Mouse (Mus musculus): ENCODE data around the gene 1700029I15Rik. TPM values are rescaled to one million over a fixed set of nuclear protein-coding genes. Genes with fewer than 3 reads are reported as not detected.
"Not testable (repeated sequence)": the region's sequence is repeated elsewhere in the genome, so short reads cannot be mapped to it uniquely, and the experiment has no call there.

The 1700029I15Rik gene
- total and polyA plus RNA-seq, 3 experiments = 0.67 to 3.4 (median 3.0) TPM

DNA sequence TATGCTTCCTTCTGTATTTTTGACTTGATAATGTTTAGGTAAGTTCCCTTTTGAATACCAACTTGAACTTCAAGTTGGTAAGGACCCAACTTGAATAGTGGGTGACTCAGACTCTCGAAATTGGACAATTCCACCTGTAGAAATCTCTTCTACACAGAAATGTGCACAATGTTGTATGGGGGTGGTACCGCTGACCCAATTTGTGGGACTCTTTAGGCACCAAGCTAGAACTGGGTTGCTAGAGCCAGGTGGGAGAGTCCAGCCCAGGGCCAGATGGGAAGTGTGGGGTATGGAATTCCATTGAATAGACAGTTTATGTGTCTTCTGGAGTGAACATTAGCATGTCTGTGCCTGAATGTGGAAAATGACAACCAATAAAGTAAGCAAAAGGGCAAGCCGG is 13.2 kb downstream of the 1700029I15Rik start:
- peaks cover 0 to under 1% of the 10 kb centered on the region in 2 experiments for H3K36me3 ChIP-seq (replicated peaks in 1 of 2; ENCODE audit: control insufficient read depth in 1 of 2, insufficient read depth in 1 of 2, low read length in 1 of 2)
- no peak for DNase-seq (ENCODE audit: extremely low read depth)
- no peaks in the 10 kb centered on the region for H3K79me2 ChIP-seq (replicated peaks; ENCODE audit: control insufficient read depth, extremely low read depth, insufficient read depth, poor library complexity, severe bottlenecking)
- no peak for TF ChIP-seq SIN3A (IDR thresholded peaks at IDR 0.05; ENCODE audit: low read length)
- no peak overlapping the region for H3K4me2 ChIP-seq (ENCODE audit: insufficient read depth, low read depth, poor library complexity, severe bottlenecking)
- no peaks in the 10 kb centered on the region for H3K27me3 ChIP-seq (replicated peaks)
- H3K9ac ChIP-seq (ENCODE audit: insufficient read depth, low read depth) = no peak overlapping the region
- dilution Hi-C loops (cut with MboI; ENCODE audit: extremely low pct_ligation_motif_present, extremely low pct_unique_long_range_greater_than_20kb, low sequenced_read_pairs) = no loop called here
- no peak overlapping the region for H3K27ac ChIP-seq (ENCODE audit: insufficient read depth, low read depth)
- no peak overlapping the region for H3K4me3 ChIP-seq (replicated peaks in 1 of 3; ENCODE audit: low read depth in 2 of 3, low read length in 2 of 3, poor library complexity in 1 of 3)
- in situ Hi-C loops (cut with MboI; ENCODE audit: low pct_ligation_motif_present, low pct_unique_long_range_greater_than_20kb, low sequenced_read_pairs) = no loop called here
- H3K4me1 ChIP-seq (ENCODE audit: control insufficient read depth in 1 of 2, insufficient read depth in 2 of 2) = peaks cover 15 to 25% of the 10 kb centered on the region in 2 experiments
- peaks cover 2% of the 10 kb centered on the region for H3K9me3 ChIP-seq (replicated peaks; ENCODE audit: low read length)

DNA sequence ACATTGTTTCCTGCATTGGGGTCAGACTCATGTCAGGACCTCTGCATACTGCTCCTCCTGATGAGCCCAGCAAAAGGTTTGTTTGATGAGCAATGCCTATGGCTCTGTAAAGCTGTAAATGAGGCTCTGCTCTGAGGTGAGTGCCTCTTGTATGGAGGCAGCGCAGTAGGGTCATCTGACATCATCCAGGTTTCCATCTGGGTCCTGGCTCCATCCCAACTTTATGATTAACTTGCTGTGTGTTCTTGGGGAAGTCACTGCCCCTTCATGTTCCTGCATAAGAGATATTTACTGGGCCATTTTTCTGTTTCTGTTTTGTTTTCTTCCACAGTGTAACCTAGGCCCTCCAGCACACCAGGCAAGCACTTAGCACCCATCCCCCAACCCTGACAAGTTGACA is 15.1 kb downstream of the 1700029I15Rik start:
- H3K4me1 ChIP-seq (ENCODE audit: control insufficient read depth in 1 of 2, insufficient read depth in 2 of 2) = peaks cover 10 to 13% of the 10 kb centered on the region in 2 experiments
- H3K4me2 ChIP-seq (ENCODE audit: insufficient read depth, low read depth, poor library complexity, severe bottlenecking) = no peak overlapping the region
- dilution Hi-C loops (cut with MboI; ENCODE audit: extremely low pct_ligation_motif_present, extremely low pct_unique_long_range_greater_than_20kb, low sequenced_read_pairs) (no loop called here), in situ Hi-C loops (cut with MboI; ENCODE audit: low pct_ligation_motif_present, low pct_unique_long_range_greater_than_20kb, low sequenced_read_pairs) (no loop called here)
- H3K79me2 ChIP-seq (replicated peaks; ENCODE audit: control insufficient read depth, extremely low read depth, insufficient read depth, poor library complexity, severe bottlenecking) = no peaks in the 10 kb centered on the region
- no peak for TF ChIP-seq MYC (IDR thresholded peaks at IDR 0.05; ENCODE audit: low read depth, low read length)
- TF ChIP-seq JUND (conservative IDR thresholded peaks at IDR 0.05; ENCODE audit: low read depth, low read length) = no peak
- no peak for TF ChIP-seq ZKSCAN1 (IDR thresholded peaks at IDR 0.05; ENCODE audit: borderline replicate concordance, low read depth, low read length)
- TF ChIP-seq CTCF (conservative IDR thresholded peaks at IDR 0.05 in 1 of 2, IDR thresholded peaks at IDR 0.05 in 1 of 2; ENCODE audit: low read depth in 2 of 2, low read length in 2 of 2) = no peak
- no peak for TF ChIP-seq MAFK (IDR thresholded peaks at IDR 0.05; ENCODE audit: insufficient replicate concordance, low read length)
- no peak for TF ChIP-seq MXI1 (IDR thresholded peaks at IDR 0.05; ENCODE audit: low read depth, low read length)
- no peak for TF ChIP-seq ETS1 (conservative IDR thresholded peaks at IDR 0.05; ENCODE audit: low read depth, low read length)
- TF ChIP-seq IRF4 (IDR thresholded peaks at IDR 0.05; ENCODE audit: low read depth, low read length) = no peak
- no peak for TF ChIP-seq E2F4 (IDR thresholded peaks at IDR 0.05; ENCODE audit: insufficient replicate concordance, low read depth, low read length)
- TF ChIP-seq USF1 (IDR thresholded peaks at IDR 0.05; ENCODE audit: low read depth, low read length) = no peak
- TF ChIP-seq CHD1 (IDR thresholded peaks at IDR 0.05; ENCODE audit: low read depth, low read length) = no peak
- TF ChIP-seq ZMIZ1 (IDR thresholded peaks at IDR 0.05; ENCODE audit: low read depth, low read length) = no peak
- TF ChIP-seq HCFC1 (IDR thresholded peaks at IDR 0.05; ENCODE audit: low read depth, low read length) = no peak
- H3K27me3 ChIP-seq (replicated peaks) = no peaks in the 10 kb centered on the region
- no peak for DNase-seq (ENCODE audit: extremely low read depth)
- peaks cover 10% of the 10 kb centered on the region for H3K9me3 ChIP-seq (replicated peaks; ENCODE audit: low read length)
- no peak overlapping the region for H3K4me3 ChIP-seq (replicated peaks in 1 of 3; ENCODE audit: low read depth in 2 of 3, low read length in 2 of 3, poor library complexity in 1 of 3)
- H3K36me3 ChIP-seq (replicated peaks in 1 of 2; ENCODE audit: control insufficient read depth in 1 of 2, insufficient read depth in 1 of 2, low read length in 1 of 2) = peaks cover 0 to 2% of the 10 kb centered on the region in 2 experiments
- H3K27ac ChIP-seq (ENCODE audit: insufficient read depth, low read depth) = no peak overlapping the region
- H3K9ac ChIP-seq (ENCODE audit: insufficient read depth, low read depth) = no peak overlapping the region

DNA sequence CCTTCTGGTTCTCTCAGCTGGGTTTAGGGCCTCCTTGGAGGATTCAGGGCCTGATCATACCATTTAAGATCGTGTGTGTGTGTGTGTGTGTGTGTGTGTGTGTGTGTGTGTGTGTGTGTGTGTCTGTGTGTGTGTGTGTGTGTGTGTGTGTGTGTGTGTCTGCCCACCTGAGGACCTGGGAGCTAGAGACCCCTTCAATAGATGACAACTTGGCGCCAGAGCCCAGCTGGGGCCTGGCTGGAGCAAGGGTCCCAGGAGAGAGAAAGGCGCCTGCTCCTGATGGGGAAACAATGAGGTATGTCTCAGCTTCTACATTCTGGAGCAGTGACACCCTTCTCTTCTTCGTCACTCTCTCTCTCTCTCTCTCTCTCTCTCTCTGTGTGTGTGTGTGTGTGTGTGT is 17.5 kb downstream of the 1700029I15Rik start:
- dilution Hi-C loops (cut with MboI; ENCODE audit: extremely low pct_ligation_motif_present, extremely low pct_unique_long_range_greater_than_20kb, low sequenced_read_pairs); H3K9ac ChIP-seq (ENCODE audit: insufficient read depth, low read depth); in situ Hi-C loops (cut with MboI; ENCODE audit: low pct_ligation_motif_present, low pct_unique_long_range_greater_than_20kb, low sequenced_read_pairs); H3K27me3 ChIP-seq (replicated peaks); H3K4me3 ChIP-seq (replicated peaks in 1 of 3; ENCODE audit: low read depth in 2 of 3, low read length in 2 of 3, poor library complexity in 1 of 3); DNase-seq (ENCODE audit: extremely low read depth); H3K79me2 ChIP-seq (replicated peaks; ENCODE audit: control insufficient read depth, extremely low read depth, insufficient read depth, poor library complexity, severe bottlenecking); H3K4me2 ChIP-seq (ENCODE audit: insufficient read depth, low read depth, poor library complexity, severe bottlenecking); H3K27ac ChIP-seq (ENCODE audit: insufficient read depth, low read depth); H3K9me3 ChIP-seq (replicated peaks; ENCODE audit: low read length): not testable (repeated sequence)
- Histone ChIP-seq H3K4me1 (ENCODE audit: control insufficient read depth in 1 of 2, insufficient read depth in 2 of 2) (peaks cover 0 to 27% of the 10 kb centered on the region in 2 experiments; a peak in 3 of 4 replicates), H3K36me3 (replicated peaks in 1 of 2; ENCODE audit: control insufficient read depth in 1 of 2, insufficient read depth in 1 of 2, low read length in 1 of 2) (peaks cover 8 to 23% of the 10 kb centered on the region in 2 experiments)
